ENCODE assay signal across 8 mouse cellular contexts in genomic region chr16:85171976-85172570, GRCm38 (mm10). TPM values are rescaled to one million over a fixed set of nuclear protein-coding genes. Genes with fewer than 3 reads are reported as not detected.
DNase-seq lines count a peak whose midpoint lies in the region; ATAC-seq and TF ChIP-seq lines count a peak whose summit lies in the region.

No protein-coding gene starts in this region.

- peaks cover 3% of the 10 kb centered on the region; the same call in 1 of the 2 replicates for H3K36me3 ChIP-seq in limb, embryonic 15.5 days
- no peaks in the 10 kb centered on the region for H3K36me3 ChIP-seq in myocyte (ENCODE audit: control insufficient read depth, insufficient read depth)

- 0% methylated on average over 10 of the region's 10 CpGs for WGBS in limb, embryonic 15.5 days

- peaks cover 19% of the 10 kb centered on the region for H3K4me1 ChIP-seq in limb, embryonic 15.5 days

- peak overlapping the region; percentile 45 for H3ac ChIP-seq in myocyte (ENCODE audit: control insufficient read depth, insufficient read length)

- DNase-seq in adrenal gland, adult 2 months: peak; percentile 53
- DNase-seq in adrenal gland, adult 8-10 months: no peak
- peak; percentile 78 for DNase-seq in cerebellum, adult 9-10 months
- peak; percentile 29 to 52 for DNase-seq in frontal cortex, postnatal 10 days (ENCODE audit: low spot score in 2 of 2)
- peak; percentile 58 for DNase-seq in kidney, adult 18-20 months
- DNase-seq in thymus, postnatal 14 days: no peak

- peak overlapping the region; percentile 63 for H3K4me2 ChIP-seq in limb, embryonic 15.5 days
- H3K4me2 ChIP-seq in myocyte (ENCODE audit: low read depth): peak overlapping the region; percentile 81

- H3K27ac ChIP-seq in limb, embryonic 15.5 days: peak overlapping the region; percentile 92

- H3K4me3 ChIP-seq in limb, embryonic 15.5 days: peak overlapping the region; percentile 99
- peak overlapping the region; percentile 92 for H3K4me3 ChIP-seq in myocyte

- ATAC-seq in limb, embryonic 15.5 days (ENCODE audit: insufficient number of reproducible peaks, low FRiP score, low TSS enrichment, low read depth): peak; percentile 26

- no peak for TF ChIP-seq POLR2A in myocyte (IDR thresholded peaks at IDR 0.05; ENCODE audit: insufficient read length, low read depth)

- H3K27me3 ChIP-seq in limb, embryonic 15.5 days: no peaks in the 10 kb centered on the region
- H3K27me3 ChIP-seq in myocyte (ENCODE audit: control insufficient read depth, insufficient read depth, insufficient read length): no peaks in the 10 kb centered on the region

- H3K79me2 ChIP-seq in myocyte (ENCODE audit: control insufficient read depth, insufficient read depth): peaks cover 58% of the 10 kb centered on the region

- H3K9ac ChIP-seq in limb, embryonic 15.5 days: peak overlapping the region; percentile 91

- H3K9me3 ChIP-seq in limb, embryonic 15.5 days: no peaks in the 10 kb centered on the region

TF ChIP-seq in myocyte, 11 proteins besides CTCF, POLR2A, EP300 and RAD21:
- TF ChIP-seq E2F4 (IDR thresholded peaks at IDR 0.05; ENCODE audit: insufficient read depth) (no peak), MYOD1 (IDR thresholded peaks at IDR 0.05; ENCODE audit: control insufficient read depth in 1 of 3, insufficient read length in 2 of 3, low read depth in 2 of 3) (no peak), USF1 (IDR thresholded peaks at IDR 0.05; ENCODE audit: low read depth) (no peak), REST (IDR thresholded peaks at IDR 0.05; ENCODE audit: insufficient read depth, insufficient read length) (no peak), MYOG (IDR thresholded peaks at IDR 0.05; ENCODE audit: control insufficient read depth in 1 of 3, insufficient read depth in 1 of 3, insufficient read length in 2 of 3, low read depth in 2 of 3) (no peak), MAX (IDR thresholded peaks at IDR 0.05; ENCODE audit: low read depth) (no peak), SRF (IDR thresholded peaks at IDR 0.05; ENCODE audit: control insufficient read depth, insufficient read length, low read depth) (no peak), TCF3 (IDR thresholded peaks at IDR 0.05; ENCODE audit: insufficient read length, low read depth) (no peak), CEBPB (IDR thresholded peaks at IDR 0.05; ENCODE audit: insufficient read depth, poor library complexity, severe bottlenecking) (no peak), TCF12 (IDR thresholded peaks at IDR 0.05; ENCODE audit: insufficient read depth, poor library complexity, severe bottlenecking) (no peak), POLR2AphosphoS2 (IDR thresholded peaks at IDR 0.05; ENCODE audit: insufficient read length, low read depth) (no peak)

RNA-seq across cellular contexts. Expression of gene App, which starts 1.5 kb away (rescaled TPM):
- 100 to 1,000 TPM; 361 to 386 TPM for total RNA-seq in adrenal gland, adult 2 months (2021)
- 229 and 254 TPM in 2 replicates for polyA plus RNA-seq in adrenal gland, adult 2 months (2012; rRNA removed)
- total RNA-seq in adrenal gland, adult 8-10 months (2022): 100 to 1,000 TPM; 320 to 378 (median 351) TPM
- polyA plus RNA-seq in limb, embryonic 15.5 days (2015; fragmentation: Nextera tagmentation; extraction: Ambion mirVana): 221 and 231 TPM in 2 replicates
- polyA plus RNA-seq in myocyte (2012; fragmentation: generic; extraction: Trizol): 207 TPM

Comparison
In these comparisons a context has a peak if more than half of its experiments do, and no peak if none do; other contexts are left out.
1. DNase-seq: peak in adrenal gland, adult 2 months (single experiment), cerebellum, adult 9-10 months (single experiment), frontal cortex, postnatal 10 days (2 of 2) and kidney, adult 18-20 months (single experiment); none in adrenal gland, adult 8-10 months (single experiment) and thymus, postnatal 14 days (single experiment).